Mouse (Mus musculus): ENCODE measurements at regions not wholly inside any gene's neighbourhood (a gene's known extent, or its start where the extent isn't known, plus 50 kb on each side); places are given as distances from the start of the nearest gene placed in this dataset.
"Not testable (repeated sequence)": the region's sequence is repeated elsewhere in the genome, so short reads cannot be mapped to it uniquely, and the experiment has no call there.

GRCm38 (mm10) chr15:87818566-87818965 is 274.5 kb downstream of the Fam19a5 start:
- no peak for DNase-seq (ENCODE audit: low spot score in 2 of 2)

GRCm38 (mm10) chr15:87842097-87842496 is 298.0 kb downstream of the Fam19a5 start:
- DNase-seq (ENCODE audit: low spot score in 2 of 2) = no peak

GRCm38 (mm10) chr15:87859069-87859468 is 315.0 kb downstream of the Fam19a5 start:
- no peak for DNase-seq (ENCODE audit: low spot score in 2 of 2)

GRCm38 (mm10) chr15:87876286-87876899 is 332.3 kb downstream of the Fam19a5 start:
- peak; percentile 9 to 12 for DNase-seq (ENCODE audit: low spot score in 2 of 2)

GRCm38 (mm10) chr15:87890903-87891302 is 346.8 kb downstream of the Fam19a5 start:
- DNase-seq (ENCODE audit: low spot score in 2 of 2) = peak in 1 of 2 experiments; percentile 40

GRCm38 (mm10) chr15:87894866-87895265 is 350.8 kb downstream of the Fam19a5 start:
- not testable (repeated sequence) for DNase-seq (ENCODE audit: low spot score in 2 of 2)

GRCm38 (mm10) chr15:87898655-87899054 is 354.6 kb downstream of the Fam19a5 start:
- no peak for DNase-seq (ENCODE audit: low spot score in 2 of 2)

GRCm38 (mm10) chr15:87904436-87904835 is 360.3 kb downstream of the Fam19a5 start:
- DNase-seq (ENCODE audit: low spot score in 2 of 2) = no peak

GRCm38 (mm10) chr15:87906310-87906709 is 362.2 kb downstream of the Fam19a5 start:
- DNase-seq (ENCODE audit: low spot score in 2 of 2) = no peak

- DNase-seq (ENCODE audit: low spot score in 2 of 2) = peak in 1 of 2 experiments; percentile 46
Measured at GRCm38 (mm10) chr15:87922091-87922490, 378.0 kb downstream of the Fam19a5 start.

GRCm38 (mm10) chr15:87922781-87923446 is 378.8 kb downstream of the Fam19a5 start:
- DNase-seq (ENCODE audit: low spot score in 2 of 2) = no peak

- peak in 1 of 2 experiments; percentile 20 for DNase-seq (ENCODE audit: low spot score in 2 of 2)
Measured at GRCm38 (mm10) chr15:87923906-87924305, 379.8 kb downstream of the Fam19a5 start.

GRCm38 (mm10) chr15:87936041-87936440 is 391.9 kb downstream of the Fam19a5 start:
- no peak for DNase-seq (ENCODE audit: low spot score in 2 of 2)

GRCm38 (mm10) chr15:87940837-87941236 is 396.7 kb downstream of the Fam19a5 start:
- DNase-seq (ENCODE audit: low spot score in 2 of 2) = peak in 1 of 2 experiments; percentile 49

- DNase-seq (ENCODE audit: low spot score in 2 of 2) = no peak
Measured at GRCm38 (mm10) chr15:87952531-87952930, 408.4 kb downstream of the Fam19a5 start.

GRCm38 (mm10) chr15:87955685-87956256 is 411.7 kb downstream of the Fam19a5 start:
- no peak for DNase-seq (ENCODE audit: low spot score in 2 of 2)

- no peak for DNase-seq (ENCODE audit: low spot score in 2 of 2)
Measured at GRCm38 (mm10) chr15:87958866-87959265, 414.8 kb downstream of the Fam19a5 start.

- no peak for DNase-seq (ENCODE audit: low spot score in 2 of 2)
Measured at GRCm38 (mm10) chr15:87972641-87973040, 428.5 kb downstream of the Fam19a5 start.

GRCm38 (mm10) chr15:87987322-87987985 is 443.4 kb downstream of the Fam19a5 start:
- DNase-seq (ENCODE audit: low spot score in 2 of 2) = no peak

GRCm38 (mm10) chr15:87994546-87994945 is 450.4 kb downstream of the Fam19a5 start:
- peak; percentile 14 to 52 for DNase-seq (ENCODE audit: low spot score in 2 of 2)

- DNase-seq (ENCODE audit: low spot score in 2 of 2) = peak in 1 of 2 experiments; percentile 22
Measured at GRCm38 (mm10) chr15:88017076-88017475, 473.0 kb downstream of the Fam19a5 start.

- no peak for DNase-seq (ENCODE audit: low spot score in 2 of 2)
Measured at GRCm38 (mm10) chr15:88032751-88033150, 488.7 kb downstream of the Fam19a5 start.
